Mouse (Mus musculus): Measurements from ENCODE around the gene Piwil1.
"Not testable (repeated sequence)": the region's sequence is repeated elsewhere in the genome, so short reads cannot be mapped to it uniquely, and the experiment has no call there.

Gene Piwil1

GRCm38 (mm10) chr5:128710596-128710995 lies 8.3 kb downstream of the Piwil1 start:
- DNase-seq (ENCODE audit: low spot score in 2 of 2), result no peak

- no peak for DNase-seq (ENCODE audit: low spot score in 2 of 2)
These were observed 9.5 kb downstream of the Piwil1 start for GRCm38 (mm10) chr5:128711847-128712246.

- DNase-seq (ENCODE audit: low spot score in 2 of 2), result no peak
These were observed 12.8 kb downstream of the Piwil1 start for GRCm38 (mm10) chr5:128715171-128715570.

- not testable (repeated sequence) for DNase-seq (ENCODE audit: low spot score in 2 of 2)
These were observed 18.1 kb downstream of the Piwil1 start for GRCm38 (mm10) chr5:128720461-128720860.

GRCm38 (mm10) chr5:128729341-128729740 lies 27.0 kb downstream of the Piwil1 start:
- no peak for DNase-seq (ENCODE audit: low spot score in 2 of 2)

GRCm38 (mm10) chr5:128730634-128731033 lies 28.3 kb downstream of the Piwil1 start:
- DNase-seq (ENCODE audit: low spot score in 2 of 2), result no peak

- DNase-seq (ENCODE audit: low spot score in 2 of 2), result no peak
These were observed 30.2 kb downstream of the Piwil1 start for GRCm38 (mm10) chr5:128732416-128733014.

- no peak for DNase-seq (ENCODE audit: low spot score in 2 of 2)
These were observed 31.6 kb downstream of the Piwil1 start for GRCm38 (mm10) chr5:128733955-128734354.

- no peak for DNase-seq (ENCODE audit: low spot score in 2 of 2)
These were observed 33.6 kb downstream of the Piwil1 start for GRCm38 (mm10) chr5:128735921-128736320.

- DNase-seq (ENCODE audit: low spot score in 2 of 2), result no peak
These were observed 37.0 kb downstream of the Piwil1 start for GRCm38 (mm10) chr5:128739168-128739837.

- no peak for DNase-seq (ENCODE audit: low spot score in 2 of 2)
These were observed 37.5 kb downstream of the Piwil1 start for GRCm38 (mm10) chr5:128739838-128740171.

GRCm38 (mm10) chr5:128744351-128744750 lies 42.0 kb downstream of the Piwil1 start:
- no peak for DNase-seq (ENCODE audit: low spot score in 2 of 2)

GRCm38 (mm10) chr5:128745206-128745605 lies 42.9 kb downstream of the Piwil1 start:
- DNase-seq (ENCODE audit: low spot score in 2 of 2), result no peak

- no peak for DNase-seq (ENCODE audit: low spot score in 2 of 2)
These were observed 43.9 kb downstream of the Piwil1 start for GRCm38 (mm10) chr5:128746261-128746660.

- no peak for DNase-seq (ENCODE audit: low spot score in 2 of 2)
These were observed 58.8 kb downstream of the Piwil1 start for GRCm38 (mm10) chr5:128761118-128761517.

GRCm38 (mm10) chr5:128769026-128769631 lies 66.8 kb downstream of the Piwil1 start:
- DNase-seq (ENCODE audit: low spot score in 2 of 2), result no peak

GRCm38 (mm10) chr5:128776386-128776785 lies 74.1 kb downstream of the Piwil1 start:
- no peak for DNase-seq (ENCODE audit: low spot score in 2 of 2)

- no peak for DNase-seq (ENCODE audit: low spot score in 2 of 2)
These were observed 79.3 kb downstream of the Piwil1 start for GRCm38 (mm10) chr5:128781621-128782020.

- no peak for DNase-seq (ENCODE audit: low spot score in 2 of 2)
These were observed 98.3 kb downstream of the Piwil1 start for GRCm38 (mm10) chr5:128800592-128800991.

Measured in spleen, postnatal 36 days (tissue).